Mouse (Mus musculus): ENCODE results near the gene Slc7a7.

The Slc7a7 gene

DNA sequence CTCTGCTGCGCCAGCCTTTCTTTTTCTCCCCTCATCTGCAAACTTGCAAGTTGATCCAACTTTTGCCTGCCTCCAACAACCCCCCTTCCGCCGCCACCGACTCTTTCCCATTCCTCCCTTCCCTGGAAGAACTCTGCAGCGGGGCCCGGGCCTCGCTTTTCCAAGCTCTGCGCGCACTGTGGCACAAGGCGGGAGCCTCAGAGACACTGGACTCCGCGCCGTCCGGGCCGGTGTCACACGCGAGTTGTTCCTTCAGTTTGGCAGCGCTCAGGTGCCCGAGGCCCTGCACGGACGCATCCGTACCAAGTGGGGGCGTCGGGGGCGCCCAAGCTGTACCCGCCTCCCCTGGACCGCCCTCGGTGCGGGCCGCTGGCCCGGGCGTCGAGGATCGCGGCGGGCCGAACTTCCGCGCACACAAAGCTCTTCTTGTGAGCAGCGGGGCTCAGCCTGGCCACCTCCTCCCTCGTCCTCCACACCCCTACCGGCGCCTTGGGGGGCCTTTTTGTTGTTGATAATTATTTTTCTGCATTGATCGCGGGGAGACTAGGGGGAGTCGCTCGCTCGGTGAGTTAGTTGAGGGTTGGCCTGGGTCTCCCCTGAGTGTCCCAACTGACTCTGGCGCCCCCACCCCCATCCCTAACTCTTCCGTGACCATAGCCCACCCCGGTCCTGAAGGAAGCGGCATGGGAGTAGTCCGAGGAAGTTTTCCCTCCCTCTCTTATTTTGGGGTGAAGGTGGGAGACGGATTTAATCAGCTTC lies 14.7 kb upstream of the Slc7a7 start:
- DNase-seq, result peak; percentile 77

GRCm38 (mm10) chr14:54431334-54432077 lies 13.9 kb upstream of the Slc7a7 start, which contains the start of gene Mmp14:
Gene Mmp14 (plus strand): TSS chr14:54431612.
- DNase-seq, result peak; percentile 94

- DNase-seq, result peak; percentile 38
Observed at GRCm38 (mm10) chr14:54430406-54431145, 13.0 kb upstream of the Slc7a7 start.

DNA sequence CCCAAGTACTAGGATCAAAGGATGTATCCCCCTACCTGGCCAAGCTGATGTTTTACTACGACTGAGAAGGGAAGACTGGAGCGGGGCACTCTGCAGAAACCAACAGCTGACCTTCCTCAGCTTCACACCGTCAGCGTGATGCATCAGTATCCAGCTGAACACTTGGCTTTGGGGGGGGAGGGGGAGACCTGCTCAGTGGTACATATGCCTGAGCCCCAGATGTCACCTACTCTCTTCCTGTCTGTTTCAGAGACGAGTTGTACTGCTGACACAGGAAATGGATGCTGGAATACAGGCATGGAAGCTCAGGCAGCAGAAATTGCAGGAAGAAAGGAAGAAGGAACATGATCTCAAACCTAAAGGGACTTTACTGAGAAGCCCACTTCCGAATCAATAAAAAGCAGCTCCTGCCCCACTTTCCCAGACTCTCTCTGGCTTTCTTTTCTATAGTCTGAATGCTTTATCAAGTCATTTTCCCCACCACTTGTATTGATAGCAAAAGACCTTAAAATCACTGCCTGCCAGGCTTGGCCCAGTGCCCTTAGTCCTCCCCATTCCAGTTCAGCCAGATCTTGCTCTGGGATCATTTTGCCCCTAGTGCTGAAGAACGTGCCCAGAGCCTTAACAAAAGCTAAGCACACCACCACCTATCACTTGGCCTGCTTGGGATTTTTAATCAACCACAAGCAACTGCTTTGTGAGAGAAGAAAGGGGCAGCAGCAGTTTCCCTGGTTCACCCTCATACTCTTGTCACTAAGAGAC lies 11.9 kb upstream of the Slc7a7 start:
- DNase-seq, result no peak

GRCm38 (mm10) chr14:54428421-54428820 lies 10.8 kb upstream of the Slc7a7 start:
- DNase-seq, result no peak

- no peak for DNase-seq
Observed at GRCm38 (mm10) chr14:54427696-54428095, 10.1 kb upstream of the Slc7a7 start.

DNA sequence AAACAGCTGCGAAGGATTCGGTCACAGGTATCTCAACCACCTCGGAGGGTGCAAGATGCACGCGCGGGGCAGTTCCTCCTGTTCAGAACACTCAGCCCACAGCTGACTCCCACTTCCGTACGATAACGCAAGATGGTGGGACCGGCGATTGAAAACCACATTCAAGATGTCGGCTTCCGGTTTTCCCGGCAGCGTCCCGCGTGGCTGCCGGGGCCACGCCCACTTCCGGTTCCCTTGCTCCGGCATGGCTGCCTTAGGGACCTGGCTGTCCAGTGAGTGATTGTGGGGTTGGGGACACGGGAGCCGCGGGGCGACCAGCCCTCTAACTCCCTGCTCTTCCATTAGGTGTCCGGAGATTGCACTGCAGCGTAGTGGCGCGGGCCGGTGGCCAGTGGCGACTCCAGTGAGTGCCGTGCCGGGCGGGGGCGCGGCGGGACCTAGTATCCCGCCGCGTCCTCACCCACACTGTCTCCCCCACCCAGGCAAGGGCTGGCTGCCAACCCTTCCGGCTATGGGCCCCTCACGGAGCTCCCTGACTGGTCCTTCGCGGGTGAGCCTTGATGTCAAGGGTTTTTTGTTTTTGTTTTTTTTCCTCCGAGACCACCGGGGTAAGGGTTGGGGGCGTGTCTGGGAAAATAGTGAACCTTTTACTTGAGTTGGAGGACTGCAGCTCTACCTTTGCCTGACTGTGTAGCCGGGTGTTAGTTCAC lies 9.3 kb upstream of the Slc7a7 start, which contains the start of gene Mrpl52:
Mrpl52 (plus strand) TSS at position 221 of the 710 bp plus-strand sequence.
- peak; percentile 95 for DNase-seq

DNA sequence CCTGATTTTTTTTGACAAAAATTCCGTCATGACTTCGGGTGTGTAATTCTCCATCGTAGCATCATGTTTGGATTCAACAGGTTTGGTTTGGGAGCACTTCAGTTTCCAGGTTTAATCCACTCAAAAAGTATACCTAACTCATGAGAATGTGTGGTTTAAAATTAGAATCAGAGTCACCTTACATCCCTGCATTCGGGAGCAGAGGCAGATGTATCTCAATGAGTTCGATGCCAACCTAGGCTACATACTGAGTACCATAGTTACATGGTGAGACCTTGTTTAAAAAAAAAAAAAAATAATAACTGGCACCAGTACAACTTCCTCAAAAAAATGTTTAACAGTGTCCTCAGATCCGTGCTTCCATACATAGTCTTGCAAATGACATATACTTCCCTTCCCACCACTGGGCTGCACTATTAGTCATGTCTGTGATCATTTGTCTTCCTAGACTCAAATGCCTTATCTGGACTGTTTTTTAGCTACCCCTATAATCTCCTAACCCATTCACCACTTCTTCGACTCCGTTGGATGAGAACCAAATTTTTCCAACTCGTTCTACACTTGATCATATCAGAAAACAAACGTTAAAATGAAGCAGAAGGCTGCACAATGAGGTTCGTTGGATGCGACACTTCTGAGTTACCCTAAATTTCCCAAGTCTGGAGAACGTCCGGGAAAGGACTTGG lies 8.6 kb upstream of the Slc7a7 start:
- no peak for DNase-seq

GRCm38 (mm10) chr14:54425540-54425939 lies 8.0 kb upstream of the Slc7a7 start:
- no peak for DNase-seq

DNA sequence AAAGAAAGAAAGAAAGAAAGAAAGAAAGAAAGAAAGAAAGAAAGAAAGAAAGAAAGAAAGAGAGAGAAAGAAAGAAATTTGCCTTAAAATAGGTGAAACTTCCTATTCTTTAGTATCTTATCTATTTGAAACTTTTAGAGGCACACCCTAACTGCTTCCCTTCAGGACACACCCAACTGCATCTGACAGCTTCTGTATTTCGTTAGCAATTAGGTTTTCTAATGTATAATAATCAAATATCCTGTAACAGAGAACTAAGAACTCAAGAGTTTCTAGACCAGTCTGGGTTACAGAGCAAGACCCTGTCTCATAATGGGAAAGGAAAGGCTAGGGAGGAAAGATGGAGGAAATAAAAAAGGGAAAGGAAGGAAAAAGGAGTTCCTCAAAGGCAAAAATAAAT lies 7.1 kb upstream of the Slc7a7 start:
- DNase-seq, result no peak

DNA sequence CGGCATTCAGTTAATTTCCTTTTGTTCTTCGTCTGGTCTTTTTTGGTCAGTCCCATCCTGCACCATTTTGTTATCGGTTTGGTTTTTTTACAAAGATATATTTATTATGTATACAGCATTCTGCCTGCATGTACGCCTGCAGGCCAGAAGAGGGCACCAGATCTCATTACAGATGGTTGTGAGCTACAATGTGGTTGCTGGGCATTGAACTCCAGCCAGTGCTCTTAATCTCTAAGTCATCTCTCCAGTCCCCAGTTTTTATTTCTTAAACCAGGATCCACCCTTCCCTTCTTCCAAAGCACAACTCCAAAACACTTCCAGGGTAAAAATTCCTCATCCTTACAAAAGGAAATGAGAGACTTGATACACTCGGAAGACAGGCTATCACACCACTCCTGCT lies 5.8 kb upstream of the Slc7a7 start:
- DNase-seq, result no peak

- DNase-seq, result no peak
Observed at GRCm38 (mm10) chr14:54421014-54421413, 3.4 kb upstream of the Slc7a7 start.

GRCm38 (mm10) chr14:54416830-54417229 lies 750 bp downstream of the Slc7a7 start:
- no peak for DNase-seq

- DNase-seq, result no peak
Observed at GRCm38 (mm10) chr14:54416229-54416775, 1.3 kb downstream of the Slc7a7 start.

DNA sequence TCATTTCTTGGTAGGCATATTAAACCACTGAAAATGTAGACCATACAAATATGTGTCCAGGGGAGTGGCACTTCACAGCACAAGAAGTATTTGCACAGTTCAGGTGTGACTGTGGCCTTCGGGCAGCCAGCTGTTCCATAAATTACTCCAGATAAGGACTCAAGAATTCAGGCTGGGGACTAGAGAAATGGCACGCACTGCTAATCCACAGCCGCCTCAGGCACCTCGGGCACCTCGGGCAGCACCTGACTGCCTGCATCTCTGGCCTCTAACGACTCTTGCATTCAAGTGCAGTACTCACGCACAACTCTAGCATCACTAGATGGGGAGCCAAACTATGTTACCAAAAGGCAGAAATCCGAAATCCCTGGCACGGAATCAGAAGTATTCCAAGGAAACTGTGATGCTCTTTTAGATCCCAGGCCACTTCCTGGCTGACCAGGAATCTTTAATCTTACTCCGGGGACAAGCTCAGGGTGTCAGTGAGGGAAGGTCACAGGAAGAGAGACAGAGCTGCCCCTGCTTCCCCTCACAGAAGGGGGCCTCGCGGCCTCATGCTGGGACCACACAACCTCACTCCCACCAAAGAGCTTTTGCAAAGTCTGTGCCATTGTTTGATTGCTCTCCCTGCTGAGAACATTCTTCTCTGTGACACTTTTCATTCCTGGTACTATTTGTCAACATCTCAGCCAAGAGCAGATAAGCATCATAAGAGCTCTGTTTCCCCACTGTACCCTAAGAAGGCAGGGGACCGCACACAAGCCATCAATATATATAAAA lies 2.1 kb downstream of the Slc7a7 start:
- peak; percentile 33 for DNase-seq

DNA sequence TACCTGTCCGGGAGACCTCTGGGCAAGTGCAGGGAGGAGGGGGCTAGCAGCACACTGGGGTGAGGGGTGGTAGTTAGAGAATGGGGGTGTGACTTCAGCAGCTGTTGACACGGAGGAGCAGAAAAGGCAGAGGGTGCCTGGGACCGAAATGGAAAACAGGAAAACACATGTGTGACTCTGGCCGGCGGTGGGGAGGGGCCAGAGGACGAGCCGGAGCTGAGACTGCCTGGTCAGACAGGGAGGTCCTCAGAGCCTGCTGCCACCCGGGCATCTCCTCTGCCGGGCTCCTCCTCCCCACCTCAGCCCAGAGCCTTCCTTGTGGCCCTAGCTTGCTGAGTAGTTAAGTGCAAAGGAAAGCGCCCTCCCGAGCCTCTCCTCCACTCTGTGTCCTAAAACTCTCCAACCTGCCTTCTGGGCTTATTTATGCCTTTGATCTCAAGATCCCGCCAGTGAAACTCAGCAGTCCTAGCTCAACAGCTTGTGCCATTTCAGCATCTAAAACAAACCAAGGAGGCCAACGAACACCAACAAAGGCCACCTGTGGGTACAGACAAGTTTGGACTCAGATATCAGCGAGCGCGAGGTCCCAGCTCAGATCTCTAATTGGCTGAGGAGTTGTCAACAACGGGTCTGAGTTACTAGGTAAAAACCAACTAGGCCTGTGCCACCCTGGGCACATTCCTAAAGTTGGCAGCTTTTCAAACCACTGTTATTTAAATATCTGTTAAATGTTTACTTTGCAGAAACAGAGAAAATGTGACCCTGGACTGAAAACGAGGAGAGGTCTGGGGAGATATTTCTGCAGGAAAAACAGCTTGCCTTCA lies 3.5 kb downstream of the Slc7a7 start:
- DNase-seq, result peak; percentile 68

DNA sequence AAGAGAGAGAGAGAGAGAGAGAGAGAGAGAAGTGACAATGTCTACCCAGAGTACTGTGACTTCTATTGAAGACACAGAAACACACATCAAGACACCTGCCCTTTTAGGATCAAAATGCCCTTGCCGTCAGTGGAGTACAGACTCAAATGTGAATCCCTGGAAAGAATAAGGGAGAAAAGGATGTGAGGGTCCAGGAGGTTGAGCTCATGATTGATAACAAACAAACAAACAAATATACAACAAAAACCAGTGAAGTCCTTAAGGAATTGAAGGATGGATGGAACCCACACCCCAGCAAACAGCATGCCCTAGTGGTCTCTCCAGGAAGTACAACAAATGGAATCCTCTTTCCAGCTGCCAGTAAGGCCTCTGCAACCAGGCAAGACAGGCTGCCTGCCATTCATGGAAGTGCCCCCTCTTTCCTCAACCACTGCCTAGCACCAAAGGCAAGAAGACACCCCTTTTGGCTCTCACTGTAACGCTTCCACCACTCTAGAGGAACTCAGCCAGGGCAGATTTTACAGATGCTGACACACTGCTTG lies 4.9 kb downstream of the Slc7a7 start:
- DNase-seq, result peak; percentile 85

- no peak for DNase-seq
Observed at GRCm38 (mm10) chr14:54412000-54412576, 5.5 kb downstream of the Slc7a7 start.
